In genomic region chr2:69712981-69713625, GRCm38 (mm10) we compare ENCODE assay signal across 8 mouse cellular contexts. TPM values are rescaled to one million over a fixed set of nuclear protein-coding genes. Genes with fewer than 3 reads are reported as not detected.
DNase-seq lines count a peak whose midpoint lies in the region; TF ChIP-seq lines count a peak whose summit lies in the region.

Fastkd1 (minus strand) TSS chr2:69713516.

- peak within 1 kb of the TSS; percentile 80 for H3K4me3 ChIP-seq in gastrocnemius, adult 2 months
- peak within 1 kb of the TSS; percentile 96 for H3K4me3 ChIP-seq in megakaryocyte, embryonic 14.5 days (replicated peaks)

- H3K27ac ChIP-seq in gastrocnemius, adult 2 months, result peak within 1 kb of the TSS; percentile 95

- peaks cover 38% of the 10 kb centered on the region for H3K4me1 ChIP-seq in megakaryocyte, embryonic 14.5 days

- no peak for TF ChIP-seq CTCF in gastrocnemius, adult 2 months (IDR thresholded peaks at IDR 0.05)

- intact Hi-C loops in gastrocnemius, adult 2 months (cut with DNase I), result loop anchor here (1.0 kb wide), 1 partner anchor 9 kb away; the partner anchor contains the start of gene Ppig

- DNase-seq in WW6 (ENCODE audit: low read depth, low spot score), result peak; percentile 81
- DNase-seq in cerebellum, postnatal 4 days (ENCODE audit: low spot score in 2 of 2), result peak; percentile 52 to 74
- DNase-seq in gastrocnemius, adult 2 months, result peak; percentile 89
- peak; percentile 66 for DNase-seq in hindlimb bud, embryonic 11.5 days (ENCODE audit: extremely low spot score, low read depth, low spot score)
- DNase-seq in left cerebral cortex, adult 8-10 months (ENCODE audit: low spot score in 2 of 2), result peak; percentile 82 to 90
- peak; percentile 93 to 95 for DNase-seq in right cerebral cortex, postnatal 10 days (ENCODE audit: low spot score in 2 of 2)
- peak; percentile 60 for DNase-seq in urinary bladder, postnatal 25 days (ENCODE audit: low spot score)

- peaks cover 23% of the 10 kb centered on the region for H3K36me3 ChIP-seq in megakaryocyte, embryonic 14.5 days (replicated peaks; ENCODE audit: low read length)

- no peaks in the 10 kb centered on the region for H3K9me3 ChIP-seq in megakaryocyte, embryonic 14.5 days

- H3K27me3 ChIP-seq in megakaryocyte, embryonic 14.5 days (replicated peaks), result no peaks in the 10 kb centered on the region

RNA-seq across cellular contexts. Expression of gene Fastkd1, which starts in this region (rescaled TPM):
- total RNA-seq in gastrocnemius, adult 2 months (2021), result 10 to 100 TPM; 15.2 to 20.3 TPM
- 10 to 100 TPM; 15.3 to 18.6 (median 16.7) TPM for total RNA-seq in left cerebral cortex, adult 8-10 months (2022)
- polyA plus RNA-seq in megakaryocyte, embryonic 14.5 days (2012; ENCODE audit: insufficient read depth, low replicate concordance), result not detected in 2 replicates

Comparison
In these comparisons a context has a peak if more than half of its experiments do, and no peak if none do; other contexts are left out.
1. Peak in every context shown above with its lines: DNase-seq, H3K4me3 ChIP-seq and H3K27ac ChIP-seq.